21 mouse cellular contexts compared by ENCODE assay signal in the genomic region with DNA sequence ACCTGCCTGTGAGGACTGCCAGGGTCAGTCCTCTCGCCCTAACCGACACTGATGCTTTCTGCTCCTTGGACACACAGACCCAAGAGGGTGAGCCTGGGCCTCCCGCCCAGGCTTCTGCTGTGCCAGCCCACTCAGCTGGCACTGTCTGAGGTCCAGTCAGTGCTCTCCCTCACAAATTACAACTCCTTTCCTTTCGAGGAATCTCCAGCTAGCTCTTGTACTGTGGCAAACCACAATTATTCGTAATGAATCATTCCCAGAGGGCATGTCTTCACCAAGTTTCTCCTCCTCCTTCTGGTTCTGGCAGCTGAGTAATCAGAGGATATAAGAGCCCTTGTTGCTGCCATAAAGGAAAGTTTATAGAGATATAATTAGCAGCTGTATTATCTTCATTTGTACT.
A peak's percentile ranks its signal among the peaks of the same experiment; 100 is the strongest.
DNase-seq lines count a peak whose midpoint lies in the region; ATAC-seq lines count a peak whose summit lies in the region.
"Had no signal": no experiment of that assay in that cellular context is flagged by ENCODE, and none has a peak within 500 bp of the region (broad histone marks: within the 10 kb centered on the region; RNA-seq: fewer than 3 reads in every experiment).

No protein-coding gene starts in this region.

- H3K4me2 ChIP-seq in hindbrain, embryonic 14.5 days (replicated peaks) = no peak overlapping the region
- H3K4me2 ChIP-seq: forebrain, embryonic 12.5 days; hindbrain, embryonic 15.5 days; kidney, embryonic 15.5 days; limb, embryonic 13.5 days; liver, embryonic 12.5 days; midbrain, embryonic 13.5 days; neural tube, embryonic 12.5 days had no signal

- H3K27ac ChIP-seq in hindbrain, embryonic 14.5 days = no peak overlapping the region
- H3K27ac ChIP-seq: forebrain, embryonic 12.5 days; heart, embryonic 10.5 days; hindbrain, embryonic 15.5 days; kidney, embryonic 15.5 days; limb, embryonic 13.5 days; liver, embryonic 12.5 days; midbrain, embryonic 13.5 days; neural tube, embryonic 12.5 days had no signal

- no peaks in the 10 kb centered on the region for H3K9me3 ChIP-seq in hindbrain, embryonic 14.5 days (ENCODE audit: control insufficient read depth, low read length)
- H3K9me3 ChIP-seq: forebrain, embryonic 12.5 days; heart, embryonic 10.5 days; hindbrain, embryonic 15.5 days; kidney, embryonic 15.5 days; limb, embryonic 13.5 days; liver, embryonic 12.5 days; midbrain, embryonic 13.5 days; neural tube, embryonic 12.5 days had no signal

- peak; percentile 74; the same call in 1 of the 2 replicates for ATAC-seq in frontal cortex, adult (ENCODE audit: low TSS enrichment)
- no peak for ATAC-seq in hindbrain, embryonic 14.5 days (ENCODE audit: low FRiP score)
- no peak for ATAC-seq in granulocyte monocyte progenitor cell, adult 5-6 weeks (replicated peaks; ENCODE audit: poor library complexity, severe bottlenecking)
- ATAC-seq: activated CD4-positive, CD25-positive, alpha-beta regulatory T cell, adult 4 months; intestine, embryonic 16.5 days; liver, embryonic 12.5 days; midbrain, embryonic 13.5 days had no signal

- no peaks in the 10 kb centered on the region for H3K36me3 ChIP-seq in hindbrain, embryonic 14.5 days (replicated peaks; ENCODE audit: control insufficient read depth, insufficient read depth)
- H3K36me3 ChIP-seq: forebrain, embryonic 12.5 days; heart, embryonic 10.5 days; hindbrain, embryonic 15.5 days; kidney, embryonic 15.5 days; limb, embryonic 13.5 days; liver, embryonic 12.5 days; midbrain, embryonic 13.5 days; neural tube, embryonic 12.5 days had no signal

- no peaks in the 10 kb centered on the region for H3K27me3 ChIP-seq in hindbrain, embryonic 14.5 days (ENCODE audit: control insufficient read depth, insufficient read depth, low read length)
- H3K27me3 ChIP-seq: forebrain, embryonic 12.5 days; hindbrain, embryonic 15.5 days; kidney, embryonic 15.5 days; limb, embryonic 13.5 days; midbrain, embryonic 13.5 days; neural tube, embryonic 12.5 days had no signal

- no peaks in the 10 kb centered on the region for H3K4me1 ChIP-seq in hindbrain, embryonic 14.5 days (replicated peaks; ENCODE audit: control insufficient read depth, insufficient read depth, low read length)
- H3K4me1 ChIP-seq: hindbrain, embryonic 15.5 days; kidney, embryonic 15.5 days; limb, embryonic 13.5 days; liver, embryonic 12.5 days; neural tube, embryonic 12.5 days had no signal

- H3K4me3 ChIP-seq in hindbrain, embryonic 14.5 days (replicated peaks; ENCODE audit: low read length) = no peak overlapping the region
- H3K4me3 ChIP-seq: forebrain, embryonic 12.5 days; heart, embryonic 10.5 days; hindbrain, embryonic 15.5 days; kidney, embryonic 15.5 days; limb, embryonic 13.5 days; liver, embryonic 12.5 days; midbrain, embryonic 13.5 days; neural tube, embryonic 12.5 days had no signal

- no peak for DNase-seq in frontal cortex, postnatal 36 days (ENCODE audit: low spot score in 2 of 2)
- DNase-seq in 3T3-L1 (ENCODE audit: low read depth, low spot score) = peak; percentile 93
- peak; percentile 89 for DNase-seq in Muller cell, postnatal 12 days (ENCODE audit: inconsistent ontology term)
- peak; percentile 74 for DNase-seq in fibroblast of lung, adult 2 months (ENCODE audit: low read depth)
- no peak for DNase-seq in hindbrain, embryonic 14.5 days (ENCODE audit: low spot score)
- DNase-seq: cerebellum, adult 9-10 months; heart, postnatal 4 days; lung, adult 18-20 months; right cerebral cortex, adult 18-20 months had no signal

- WGBS in hindbrain, embryonic 14.5 days = 63% methylated on average over 5 of the region's 5 CpGs

- no peak overlapping the region for H3K9ac ChIP-seq in hindbrain, embryonic 14.5 days
- H3K9ac ChIP-seq: forebrain, embryonic 12.5 days; hindbrain, embryonic 15.5 days; kidney, embryonic 15.5 days; limb, embryonic 13.5 days; liver, embryonic 12.5 days; midbrain, embryonic 13.5 days; neural tube, embryonic 12.5 days had no signal

Comparison
In these comparisons a context has a peak if more than half of its experiments do, and no peak if none do; other contexts are left out.
1. DNase-seq: peak in 3T3-L1 (single experiment), Muller cell, postnatal 12 days (single experiment) and fibroblast of lung, adult 2 months (single experiment); none in frontal cortex, postnatal 36 days (0 of 2) and hindbrain, embryonic 14.5 days (single experiment).